Mouse (Mus musculus) forebrain, embryonic 11.5 days (tissue): ENCODE results near the gene Rbx1. TPM values are rescaled to one million over a fixed set of nuclear protein-coding genes. Genes with fewer than 3 reads are reported as not detected.
"Not testable (repeated sequence)": the region's sequence is repeated elsewhere in the genome, so short reads cannot be mapped to it uniquely, and the experiment has no call there.

Experiments
- ATAC-seq: fragments of 200-750 bp; cut with Nextera tagmentation; replicated peaks from 2 replicates; pipeline ENCODE4 v1.8.0; 2017; ENCODE audit warnings: moderate TSS enrichment; ENCODE audit not compliant: low FRiP score
- DNase-seq: peaks from one replicate; pipeline ENCODE4 v3.0.0-alpha.2; 2017; ENCODE audit warnings: low spot score
- H3K27ac ChIP-seq: fragments of 300-500 bp; sonication (generic); 2 replicates; pipeline ENCODE4 v1.5.1; 2014; ENCODE audit warnings: low read depth, low read length
- H3K27me3 ChIP-seq: fragments of 300-500 bp; sonication (generic); 2 replicates; pipeline ENCODE4 v1.6.1; 2014; ENCODE audit warnings: mild to moderate bottlenecking, low read length, mixed read lengths; ENCODE audit not compliant: control insufficient read depth, insufficient read depth
- H3K36me3 ChIP-seq: fragments of 300-500 bp; sonication (generic); 2 replicates; pipeline ENCODE4 v1.6.1; 2014; ENCODE audit warnings: mild to moderate bottlenecking, low read length, moderate library complexity, mixed read lengths; ENCODE audit not compliant: control insufficient read depth, insufficient read depth
- H3K4me1 ChIP-seq: fragments of 300-500 bp; sonication (generic); replicated peaks from 2 replicates; pipeline ENCODE4 v1.6.1; 2014; ENCODE audit warnings: low read length, mixed read lengths; ENCODE audit not compliant: control insufficient read depth, insufficient read depth
- H3K4me2 ChIP-seq: fragments of 300-500 bp; sonication (generic); 2 replicates; pipeline ENCODE4 v1.6.1; 2014; ENCODE audit warnings: low read depth, mild to moderate bottlenecking, low read length, moderate library complexity, mixed read lengths; ENCODE audit not compliant: severe bottlenecking
- H3K4me3 ChIP-seq: fragments of 300-500 bp; sonication (generic); 2 replicates; pipeline ENCODE4 v1.5.1; 2014; ENCODE audit warnings: low read depth, low read length
- H3K9ac ChIP-seq: fragments of 300-500 bp; sonication (generic); 2 replicates; pipeline ENCODE4 v1.6.1; 2014; ENCODE audit warnings: low read length
- H3K9me3 ChIP-seq: fragments of 300-500 bp; sonication (generic); 2 replicates; pipeline ENCODE4 v1.6.1; 2016; ENCODE audit warnings: low read length, mixed read lengths; ENCODE audit not compliant: control insufficient read depth
- WGBS: fragments of 180-500 bp; shearing (Covaris S2); extraction: QIAGEN DNeasy Blood & Tissue Kit; methylation state at CpG from one replicate; pipeline ENCODE4 v1.1.7; 2014; 5-methylcytosine and 5-hydroxymethylcytosine counted together
- polyA plus RNA-seq: library from polyadenylated mRNA; unstranded; fragments of >200 nt; fragmentation: Nextera tagmentation; extraction: Ambion mirVana; gene quantifications from 2 replicates; pipeline ENCODE4 v1.2.1, GENCODE M21; 2014

The Rbx1 gene
- polyA plus RNA-seq, 1 experiment from 2014 or later, result 536 TPM

GRCm38 (mm10) chr15:81476597-81476996 lies 10.5 kb downstream of the Rbx1 start:
- no peak overlapping the region for H3K4me3 ChIP-seq
- H3K4me1 ChIP-seq, result 0 out of 2 replicates have a peak, but pooled peaks cover 3% of the 10 kb centered on the region
- ATAC-seq, result peak; percentile 69; the same call in 1 of the 2 replicates
- H3K27me3 ChIP-seq, result no peaks in the 10 kb centered on the region
- no peak overlapping the region for H3K4me2 ChIP-seq
- 0% methylated on average over 2 of the region's 2 CpGs for WGBS
- no peak overlapping the region for H3K27ac ChIP-seq
- peak overlapping the region; percentile 20; the same call in 1 of the 2 replicates for H3K9ac ChIP-seq
- no peaks in the 10 kb centered on the region for H3K9me3 ChIP-seq
- H3K36me3 ChIP-seq, result peaks cover 12% of the 10 kb centered on the region; the same call in 1 of the 2 replicates
- DNase-seq, result no peak

GRCm38 (mm10) chr15:81479446-81480213 lies 13.5 kb downstream of the Rbx1 start:
- Histone ChIP-seq H3K9me3 (no peaks in the 10 kb centered on the region), H3K4me1 (0 out of 2 replicates have a peak, but pooled peaks cover 3% of the 10 kb centered on the region), H3K4me3 (no peak overlapping the region), H3K27me3 (no peaks in the 10 kb centered on the region), H3K4me2 (no peak overlapping the region), H3K36me3 (peaks cover 3% of the 10 kb centered on the region; the same call in 1 of the 2 replicates), H3K27ac (no peak overlapping the region), H3K9ac (no peak overlapping the region)
- no peak for DNase-seq
- ATAC-seq, result no peak
- WGBS, result 69% methylated on average over 21 of the region's 21 CpGs

GRCm38 (mm10) chr15:81480284-81480683 lies 14.2 kb downstream of the Rbx1 start:
- H3K36me3 ChIP-seq, H3K4me1 ChIP-seq, H3K4me2 ChIP-seq, H3K9ac ChIP-seq, H3K4me3 ChIP-seq, DNase-seq, H3K27ac ChIP-seq, ATAC-seq, H3K9me3 ChIP-seq, H3K27me3 ChIP-seq: not testable (repeated sequence)
- 52% methylated on average over 3 of the region's 3 CpGs for WGBS

DNA sequence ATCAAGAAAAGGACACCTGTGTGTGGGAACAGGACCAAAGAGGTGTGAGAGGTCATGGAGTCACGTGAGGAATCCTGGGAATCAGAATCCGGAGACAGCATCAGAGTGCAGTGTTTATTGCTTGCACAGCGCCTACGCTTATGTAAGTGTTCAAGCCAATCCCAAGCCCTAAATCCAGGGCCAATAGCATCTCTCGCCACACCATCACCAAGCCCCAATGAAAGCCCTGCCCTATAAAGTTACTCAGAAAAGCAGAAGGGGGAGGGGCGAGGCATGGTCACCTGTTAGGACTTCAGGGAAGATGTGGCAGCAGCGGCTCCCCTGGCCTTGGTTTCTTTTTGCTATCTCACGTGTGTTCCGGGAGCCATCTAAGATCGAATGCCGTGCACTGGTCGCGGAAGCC lies 14.9 kb downstream of the Rbx1 start:
- no peak overlapping the region for H3K27ac ChIP-seq
- H3K9me3 ChIP-seq, result no peaks in the 10 kb centered on the region
- H3K4me3 ChIP-seq, result 0 out of 2 replicates have a peak overlapping the region, but pooled peaks have one; percentile 7
- 15% methylated on average over 13 of the region's 13 CpGs for WGBS
- ATAC-seq, result no peak
- H3K4me2 ChIP-seq, result peak overlapping the region; percentile 44; the same call in 1 of the 2 replicates
- no peak for DNase-seq
- H3K9ac ChIP-seq, result 0 out of 2 replicates have a peak overlapping the region, but pooled peaks have one; percentile 20
- no peaks in the 10 kb centered on the region for H3K27me3 ChIP-seq
- no peaks in the 10 kb centered on the region for H3K36me3 ChIP-seq
- 0 out of 2 replicates have a peak, but pooled peaks cover 3% of the 10 kb centered on the region for H3K4me1 ChIP-seq

- ATAC-seq (no peak), DNase-seq (no peak)
- WGBS, result 91% methylated on average over 2 of the region's 2 CpGs
- no peaks in the 10 kb centered on the region for H3K4me1 ChIP-seq
- H3K4me3 ChIP-seq, result no peak overlapping the region
- no peaks in the 10 kb centered on the region for H3K36me3 ChIP-seq
- no peak overlapping the region for H3K27ac ChIP-seq
- H3K9me3 ChIP-seq, result no peaks in the 10 kb centered on the region
- no peak overlapping the region for H3K9ac ChIP-seq
- H3K4me2 ChIP-seq, result no peak overlapping the region
- H3K27me3 ChIP-seq, result no peaks in the 10 kb centered on the region
Observed at GRCm38 (mm10) chr15:81482966-81483365, 16.9 kb downstream of the Rbx1 start.

GRCm38 (mm10) chr15:81483691-81484090 lies 17.6 kb downstream of the Rbx1 start:
- WGBS, result 88% methylated on average over 6 of the region's 6 CpGs
- DNase-seq (no peak), ATAC-seq (no peak)

GRCm38 (mm10) chr15:81485483-81485882 lies 19.4 kb downstream of the Rbx1 start:
- WGBS, result 85% methylated on average over 4 of the region's 4 CpGs
- Histone ChIP-seq H3K4me1 (no peaks in the 10 kb centered on the region), H3K4me3 (no peak overlapping the region), H3K36me3 (no peaks in the 10 kb centered on the region), H3K27me3 (no peaks in the 10 kb centered on the region), H3K9ac (no peak overlapping the region), H3K9me3 (no peaks in the 10 kb centered on the region), H3K4me2 (no peak overlapping the region), H3K27ac (no peak overlapping the region)
- no peak for ATAC-seq
- no peak for DNase-seq

More at GRCm38 (mm10) chr15:81483691-81484090, 17.6 kb downstream of the Rbx1 start:
- Histone ChIP-seq H3K9ac (no peak overlapping the region), H3K4me1 (no peaks in the 10 kb centered on the region), H3K27ac (no peak overlapping the region), H3K9me3 (no peaks in the 10 kb centered on the region), H3K36me3 (no peaks in the 10 kb centered on the region), H3K4me3 (no peak overlapping the region), H3K4me2 (no peak overlapping the region), H3K27me3 (no peaks in the 10 kb centered on the region)

GRCm38 (mm10) chr15:81503466-81503865 lies 37.4 kb downstream of the Rbx1 start:
- H3K9me3 ChIP-seq, result no peaks in the 10 kb centered on the region
- no peak for ATAC-seq
- WGBS, result 87% methylated on average over 2 of the region's 2 CpGs

More at GRCm38 (mm10) chr15:81503466-81503865, 37.4 kb downstream of the Rbx1 start:
- DNase-seq, result no peak
- Histone ChIP-seq H3K4me1 (no peaks in the 10 kb centered on the region), H3K27ac (no peak overlapping the region), H3K36me3 (no peaks in the 10 kb centered on the region), H3K27me3 (no peaks in the 10 kb centered on the region), H3K4me3 (no peak overlapping the region), H3K9ac (no peak overlapping the region), H3K4me2 (no peak overlapping the region)
